Mouse (Mus musculus) neural tube, embryonic 10.5 days (tissue): ENCODE results near the gene Prmt3.
A peak's percentile ranks its signal among the peaks of the same experiment; 100 is the strongest.

Experiments used
- DNase-seq: peaks from one replicate; pipeline ENCODE4 v3.0.0-alpha.2; 2017; ENCODE audit warnings: low spot score; ENCODE audit errors: extremely low spot score

Gene Prmt3

GRCm38 (mm10) chr7:49853342-49854181, 75.4 kb downstream of the Prmt3 start:
- no peak for DNase-seq

- no peak for DNase-seq
These were observed 79.2 kb downstream of the Prmt3 start for GRCm38 (mm10) chr7:49857347-49857746.

GRCm38 (mm10) chr7:49858257-49858656, 80.1 kb downstream of the Prmt3 start:
- DNase-seq = no peak

GRCm38 (mm10) chr7:49859820-49860219, 81.7 kb downstream of the Prmt3 start:
- no peak for DNase-seq

GRCm38 (mm10) chr7:49861196-49861595, 83.0 kb downstream of the Prmt3 start:
- no peak for DNase-seq

GRCm38 (mm10) chr7:49863753-49864152, 85.6 kb downstream of the Prmt3 start:
- no peak for DNase-seq

- DNase-seq = no peak
These were observed 91.5 kb downstream of the Prmt3 start for GRCm38 (mm10) chr7:49869656-49870055.

GRCm38 (mm10) chr7:49870276-49870675, 92.1 kb downstream of the Prmt3 start:
- no peak for DNase-seq

- DNase-seq = no peak
These were observed 99.2 kb downstream of the Prmt3 start for GRCm38 (mm10) chr7:49877307-49877706.

- DNase-seq = no peak
These were observed 100.9 kb downstream of the Prmt3 start for GRCm38 (mm10) chr7:49879051-49879450.

GRCm38 (mm10) chr7:49879998-49880707, 102.0 kb downstream of the Prmt3 start:
- DNase-seq = no peak

GRCm38 (mm10) chr7:49882288-49882687, 104.1 kb downstream of the Prmt3 start:
- DNase-seq = no peak

- no peak for DNase-seq
These were observed 104.7 kb downstream of the Prmt3 start for GRCm38 (mm10) chr7:49882694-49883389.

- DNase-seq = no peak
These were observed 109.7 kb downstream of the Prmt3 start for GRCm38 (mm10) chr7:49887776-49888390.

- DNase-seq = no peak
These were observed 116.6 kb downstream of the Prmt3 start for GRCm38 (mm10) chr7:49894786-49895185.

GRCm38 (mm10) chr7:49895296-49895695, 117.2 kb downstream of the Prmt3 start:
- DNase-seq = no peak

- no peak for DNase-seq
These were observed 123.9 kb downstream of the Prmt3 start for GRCm38 (mm10) chr7:49902003-49902552.

- peak; percentile 36 for DNase-seq
These were observed 129.3 kb downstream of the Prmt3 start for GRCm38 (mm10) chr7:49907191-49908171.
